Comparison of ENCODE assay signal across 23 mouse cellular contexts in genomic region chr9:105720430-105720829, GRCm38 (mm10).
A peak's percentile ranks its signal among the peaks of the same experiment; 100 is the strongest.
DNase-seq lines count a peak whose midpoint lies in the region; ATAC-seq lines count a peak whose summit lies in the region.
"Had no signal": no experiment of that assay in that cellular context is flagged by ENCODE, and none has a peak within 500 bp of the region (broad histone marks: within the 10 kb centered on the region; RNA-seq: fewer than 3 reads in every experiment).

No protein-coding gene starts in this region.

- DNase-seq in layer of hippocampus, adult 9-11 months = peak; percentile 63
- no peak for DNase-seq in layer of hippocampus, postnatal 14 days (ENCODE audit: low spot score in 2 of 2)
- peak; percentile 47 to 54 for DNase-seq in left cerebral cortex, postnatal 10 days (ENCODE audit: extremely low spot score in 1 of 2, low spot score in 2 of 2)
- DNase-seq in right cerebral cortex, postnatal 25 days = peak; percentile 65
- no peak for DNase-seq in ovary, adult 18-20 months (ENCODE audit: low spot score)
- DNase-seq: cerebellum, adult 2 months; cerebellum, postnatal 36 days; gastrocnemius, adult 2 months; kidney, adult 8-10 months; kidney, postnatal 25 days; liver, embryonic 13.5 days; lung, embryonic 14.5 days; retina, postnatal 1 day had no signal

- H3K9ac ChIP-seq in forebrain, embryonic 16.5 days (replicated peaks; ENCODE audit: low read depth, low read length) = no peak overlapping the region
- H3K9ac ChIP-seq: forebrain, embryonic 13.5 days; heart, embryonic 13.5 days; hindbrain, embryonic 13.5 days; limb, embryonic 12.5 days; liver, embryonic 13.5 days; lung, embryonic 14.5 days had no signal

- no peak overlapping the region for H3K4me2 ChIP-seq in forebrain, embryonic 16.5 days (ENCODE audit: low read length)
- H3K4me2 ChIP-seq: forebrain, embryonic 13.5 days; heart, embryonic 13.5 days; hindbrain, embryonic 13.5 days; limb, embryonic 12.5 days; liver, embryonic 13.5 days; lung, embryonic 14.5 days had no signal

- H3K4me1 ChIP-seq in forebrain, embryonic 16.5 days (replicated peaks; ENCODE audit: control insufficient read depth, insufficient read depth, low read length) = no peaks in the 10 kb centered on the region
- H3K4me1 ChIP-seq: limb, embryonic 12.5 days; liver, embryonic 13.5 days had no signal

- no peak overlapping the region for H3K4me3 ChIP-seq in forebrain, embryonic 16.5 days (replicated peaks; ENCODE audit: low read length)
- H3K4me3 ChIP-seq: forebrain, embryonic 13.5 days; gastrocnemius, adult 2 months; heart, embryonic 13.5 days; hindbrain, embryonic 13.5 days; limb, embryonic 12.5 days; liver, embryonic 13.5 days; midbrain, embryonic 10.5 days had no signal

- WGBS in forebrain, embryonic 16.5 days = 75% methylated on average over 4 of the region's 4 CpGs

- no peaks in the 10 kb centered on the region for H3K36me3 ChIP-seq in forebrain, embryonic 16.5 days (ENCODE audit: control insufficient read depth, insufficient read depth)
- H3K36me3 ChIP-seq: heart, embryonic 13.5 days; hindbrain, embryonic 13.5 days; limb, embryonic 12.5 days; liver, embryonic 13.5 days; midbrain, embryonic 10.5 days had no signal

- H3K27ac ChIP-seq in forebrain, embryonic 16.5 days (ENCODE audit: low read length) = no peak overlapping the region
- H3K27ac ChIP-seq: forebrain, embryonic 13.5 days; heart, embryonic 13.5 days; hindbrain, embryonic 13.5 days; liver, embryonic 13.5 days; macrophage; midbrain, embryonic 10.5 days; stomach, postnatal 0 days had no signal

- intact Hi-C loops in left cerebral cortex, postnatal 10 days (cut with DNase I) = no loop called here

- H3K27me3 ChIP-seq in forebrain, embryonic 16.5 days (replicated peaks; ENCODE audit: control insufficient read depth, insufficient read depth, low read length) = no peaks in the 10 kb centered on the region
- H3K27me3 ChIP-seq: forebrain, embryonic 13.5 days; heart, embryonic 13.5 days; hindbrain, embryonic 13.5 days; limb, embryonic 12.5 days; liver, embryonic 13.5 days had no signal

- peak; percentile 96 for ATAC-seq in frontal cortex, adult (ENCODE audit: low TSS enrichment)
- ATAC-seq in forebrain, embryonic 16.5 days = no peak
- ATAC-seq: forebrain, embryonic 13.5 days; inflammation-experienced regulatory T-cells, adult 6 months had no signal

- H3K9me3 ChIP-seq in forebrain, embryonic 16.5 days (ENCODE audit: control insufficient read depth, low read length) = no peaks in the 10 kb centered on the region
- H3K9me3 ChIP-seq: forebrain, embryonic 13.5 days; heart, embryonic 13.5 days; hindbrain, embryonic 13.5 days; limb, embryonic 12.5 days; liver, embryonic 13.5 days; midbrain, embryonic 10.5 days had no signal

Comparison
In these comparisons a context has a peak if more than half of its experiments do, and no peak if none do; other contexts are left out.
1. DNase-seq: peak in layer of hippocampus, adult 9-11 months (single experiment), left cerebral cortex, postnatal 10 days (2 of 2) and right cerebral cortex, postnatal 25 days (single experiment); none in layer of hippocampus, postnatal 14 days (0 of 2) and ovary, adult 18-20 months (single experiment).